Mouse (Mus musculus) megakaryocyte, embryonic 14.5 days (primary cell): ENCODE measurements at regions not wholly inside any gene's neighbourhood (a gene's known extent, or its start where the extent isn't known, plus 50 kb on each side); places are given as distances from the start of the nearest gene placed in this dataset.

Source experiments
- FLI1 ChIP-seq: IDR thresholded peaks from 2 replicates; pipeline ENCODE4 v1.6.1; 2012; ENCODE audit warnings: low read length, inconsistent platforms, mixed read lengths
- GATA1 ChIP-seq: IDR thresholded peaks from 3 replicates; pipeline ENCODE4 v1.6.1; 2012; ENCODE audit warnings: mixed read lengths, low read length, inconsistent platforms, borderline replicate concordance

- TF ChIP-seq GATA1 (no peak), FLI1 (no peak)
These were observed 126.9 kb upstream of the Irs2 start for GRCm38 (mm10) chr8:11135135-11135534.
